Mouse (Mus musculus) MEL (cell line): ENCODE data around the gene Fhl1. TPM values are rescaled to one million over a fixed set of nuclear protein-coding genes. Genes with fewer than 3 reads are reported as not detected.

Experiments used
- DNase-seq: peaks from one replicate; pipeline ENCODE4 v3.0.0; 2011; ENCODE audit warnings: low read depth, low spot score
- H3K27ac ChIP-seq: 2 replicates; pipeline ENCODE4 v1.5.1; 2012; ENCODE audit warnings: low read depth, mild to moderate bottlenecking, control low read depth, low read length, moderate library complexity; ENCODE audit not compliant: control insufficient read depth
- H3K27me3 ChIP-seq, 2 experiments: fragments of 150-350 bp in 1 of 2; sonication (generic) in 1 of 2; 2 replicates each; pipeline ENCODE4 v1.6.1; 2012; ENCODE audit warnings: low read length in 2 of 2, mild to moderate bottlenecking in 2 of 2, improper control_type of control experiment in 1 of 2, moderate library complexity in 1 of 2; ENCODE audit not compliant: insufficient read depth in 2 of 2, control insufficient read depth in 1 of 2
- H3K36me3 ChIP-seq, 2 experiments: 2 replicates each; pipeline ENCODE4 v1.6.1; 2012 to 2014; ENCODE audit warnings: low read length in 2 of 2, improper control_type of control experiment in 1 of 2, inconsistent platforms in 1 of 2, mild to moderate bottlenecking in 1 of 2; ENCODE audit not compliant: insufficient read depth in 2 of 2, control insufficient read depth in 1 of 2
- H3K4me1 ChIP-seq, 2 experiments: fragments of 150-350 bp in 1 of 2; sonication (generic) in 1 of 2; 2 replicates each; pipeline ENCODE4 v1.6.1; 2012; ENCODE audit warnings: low read length in 2 of 2, improper control_type of control experiment in 1 of 2, mild to moderate bottlenecking in 1 of 2; ENCODE audit not compliant: insufficient read depth in 2 of 2, control insufficient read depth in 1 of 2
- H3K4me3 ChIP-seq, 2 experiments: fragments of 150-350 bp in 1 of 2; sonication (generic) in 1 of 2; 2 replicates each; pipeline ENCODE4 v1.5.1; 2012; ENCODE audit warnings: low read depth in 2 of 2, low read length in 2 of 2, mild to moderate bottlenecking in 2 of 2, moderate library complexity in 2 of 2, control low read depth in 1 of 2, improper control_type of control experiment in 1 of 2; ENCODE audit not compliant: control insufficient read depth in 1 of 2, insufficient read depth in 1 of 2
- H3K79me2 ChIP-seq: 2 replicates; pipeline ENCODE4 v1.6.1; 2012; ENCODE audit warnings: mild to moderate bottlenecking, low read length, moderate library complexity; ENCODE audit not compliant: control insufficient read depth, poor library complexity, insufficient read depth
- H3K9ac ChIP-seq: 2 replicates; pipeline ENCODE4 v1.6.1; 2012; ENCODE audit warnings: low read depth, mild to moderate bottlenecking, control low read depth, low read length, moderate library complexity; ENCODE audit not compliant: control insufficient read depth, poor library complexity, severe bottlenecking
- H3K9me3 ChIP-seq: fragments of 150-350 bp; sonication (generic); replicated peaks from 2 replicates; pipeline ENCODE4 v1.6.1; 2012; ENCODE audit warnings: mild to moderate bottlenecking, low read length, improper control_type of control experiment, moderate library complexity; ENCODE audit not compliant: insufficient read depth
- CHD1 ChIP-seq: IDR thresholded peaks from 2 replicates; pipeline ENCODE4 v1.6.1; 2012; ENCODE audit warnings: low read depth, mild to moderate bottlenecking, inconsistent platforms, low read length, improper control_type of control experiment
- E2F4 ChIP-seq: IDR thresholded peaks from 2 replicates; pipeline ENCODE4 v1.6.1; 2011; ENCODE audit warnings: low read depth, low read length, improper control_type of control experiment, borderline replicate concordance
- EP300 ChIP-seq, 2 experiments: IDR thresholded peaks; 2 replicates each; pipeline ENCODE4 v1.6.1; 2011; ENCODE audit warnings: improper control_type of control experiment in 2 of 2, low read length in 2 of 2, low read depth in 1 of 2, mild to moderate bottlenecking in 1 of 2
- GATA1 ChIP-seq: IDR thresholded peaks from 2 replicates; pipeline ENCODE4 v1.6.1; 2011; ENCODE audit warnings: low read depth, low read length, improper control_type of control experiment
- KAT2A ChIP-seq: conservative IDR thresholded peaks from 2 replicates; pipeline ENCODE4 v1.6.1; 2012; ENCODE audit warnings: low read depth, low read length, improper control_type of control experiment, inconsistent platforms
- MAZ ChIP-seq: IDR thresholded peaks from 2 replicates; pipeline ENCODE4 v1.6.1; 2012; ENCODE audit warnings: low read depth, mild to moderate bottlenecking, inconsistent platforms, low read length, improper control_type of control experiment
- POLR2A ChIP-seq, 2 experiments: IDR thresholded peaks; 2 replicates each; pipeline ENCODE4 v1.6.1; 2011 to 2012; ENCODE audit warnings: low read length in 2 of 2, mild to moderate bottlenecking in 2 of 2, control low read depth in 1 of 2, improper control_type of control experiment in 1 of 2, low read depth in 1 of 2, moderate library complexity in 1 of 2; ENCODE audit not compliant: control insufficient read depth in 1 of 2, insufficient read depth in 1 of 2, poor library complexity in 1 of 2
- POLR2AphosphoS2 ChIP-seq: IDR thresholded peaks from 2 replicates; pipeline ENCODE4 v1.6.1; 2011; ENCODE audit warnings: low read length, improper control_type of control experiment
- UBTF ChIP-seq: IDR thresholded peaks from 2 replicates; pipeline ENCODE4 v1.6.1; 2012; ENCODE audit warnings: low read depth, mild to moderate bottlenecking, inconsistent platforms, low read length, improper control_type of control experiment, moderate library complexity, borderline replicate concordance; ENCODE audit not compliant: insufficient read depth
- USF1 ChIP-seq: IDR thresholded peaks from 2 replicates; pipeline ENCODE4 v1.6.1; 2014; ENCODE audit warnings: low read depth, mild to moderate bottlenecking, inconsistent platforms, low read length, improper control_type of control experiment, moderate library complexity
- USF2 ChIP-seq, 2 experiments: IDR thresholded peaks; 2 replicates each; pipeline ENCODE4 v1.6.1; 2011 to 2012; ENCODE audit warnings: improper control_type of control experiment in 2 of 2, low read length in 2 of 2, borderline replicate concordance in 1 of 2, inconsistent platforms in 1 of 2, low read depth in 1 of 2, mild to moderate bottlenecking in 1 of 2; ENCODE audit not compliant: insufficient read depth in 1 of 2
- polyA plus RNA-seq, 2 experiments: library from polyadenylated mRNA; stranded (reverse) in 1 of 2; unstranded in 1 of 2; fragments of >175 nt in 1 of 2; fragments of >200 nt in 1 of 2; gene quantifications; 2 replicates each; pipeline versions ENCODE4 v1.2.1 to v1.2.4; 2012; ENCODE audit warnings: low replicate concordance in 2 of 2, low read depth in 1 of 2; ENCODE audit not compliant: insufficient read length in 2 of 2, insufficient read depth in 1 of 2, missing spikeins in 1 of 2
- total RNA-seq: library from RNA; depleted of rRNA; stranded (reverse); fragments of 300-350 nt; gene quantifications from 2 replicates; pipeline ENCODE4 v1.2.3, GENCODE M21; 2012

The Fhl1 gene
- total and polyA plus RNA-seq, 3 experiments: not detected

- Histone ChIP-seq H3K9ac (no peak overlapping the region), H3K9me3 (no peaks in the 10 kb centered on the region), H3K27me3 (no peaks in the 10 kb centered on the region; a peak in 1 of 4 replicates), H3K79me2 (no peaks in the 10 kb centered on the region), H3K27ac (no peak overlapping the region), H3K36me3 (no peaks in the 10 kb centered on the region), H3K4me3 (no peak overlapping the region), H3K4me1 (no peaks in the 10 kb centered on the region)
- TF ChIP-seq KAT2A: no peak
- no peak for TF ChIP-seq GATA1
- no peak for TF ChIP-seq E2F4
- TF ChIP-seq USF2 (IDR thresholded peaks at IDR 0.05; ENCODE audit: borderline replicate concordance in 1 of 2, insufficient read depth in 1 of 2, low read depth in 1 of 2, low read length in 2 of 2): no peak
- TF ChIP-seq UBTF: no peak
- no peak for TF ChIP-seq CHD1
- DNase-seq: no peak
These were observed 2.8 kb downstream of the Fhl1 start for GRCm38 (mm10) chrX:56734436-56734835.

- no peak for DNase-seq
- H3K27ac ChIP-seq: no peak overlapping the region
- no peak overlapping the region for H3K9ac ChIP-seq
- no peaks in the 10 kb centered on the region for H3K4me1 ChIP-seq
- TF ChIP-seq CHD1: no peak
- no peaks in the 10 kb centered on the region for H3K36me3 ChIP-seq
- no peaks in the 10 kb centered on the region for H3K9me3 ChIP-seq
- H3K79me2 ChIP-seq: no peaks in the 10 kb centered on the region
- no peaks in the 10 kb centered on the region for H3K27me3 ChIP-seq
- no peak overlapping the region for H3K4me3 ChIP-seq
These were observed 4.6 kb downstream of the Fhl1 start for GRCm38 (mm10) chrX:56736226-56736625.

GRCm38 (mm10) chrX:56737848-56738554 lies 6.4 kb downstream of the Fhl1 start:
- no peak overlapping the region for H3K9ac ChIP-seq
- no peaks in the 10 kb centered on the region for H3K4me1 ChIP-seq
- no peaks in the 10 kb centered on the region for H3K27me3 ChIP-seq
- H3K9me3 ChIP-seq: no peaks in the 10 kb centered on the region
- H3K79me2 ChIP-seq: no peaks in the 10 kb centered on the region
- H3K4me3 ChIP-seq: no peak overlapping the region
- no peak for TF ChIP-seq USF1
- DNase-seq: no peak
- H3K27ac ChIP-seq: no peak overlapping the region
- no peaks in the 10 kb centered on the region for H3K36me3 ChIP-seq

- DNase-seq: peak; percentile 55
These were observed 9.8 kb downstream of the Fhl1 start for GRCm38 (mm10) chrX:56741428-56741827.

More at GRCm38 (mm10) chrX:56741428-56741827, 9.8 kb downstream of the Fhl1 start:
- H3K9me3 ChIP-seq: no peaks in the 10 kb centered on the region
- no peaks in the 10 kb centered on the region for H3K27me3 ChIP-seq
- no peaks in the 10 kb centered on the region for H3K36me3 ChIP-seq
- H3K27ac ChIP-seq: no peak overlapping the region
- H3K9ac ChIP-seq: no peak overlapping the region
- TF ChIP-seq USF1 (no peak), POLR2A (IDR thresholded peaks at IDR 0.05; ENCODE audit: control insufficient read depth in 1 of 2, insufficient read depth in 1 of 2, low read depth in 1 of 2, low read length in 2 of 2, poor library complexity in 1 of 2) (no peak), POLR2AphosphoS2 (no peak), MAZ (no peak), USF2 (IDR thresholded peaks at IDR 0.05; ENCODE audit: borderline replicate concordance in 1 of 2, insufficient read depth in 1 of 2, low read depth in 1 of 2, low read length in 2 of 2) (no peak), GATA1 (0 out of 2 replicates have a peak, but pooled peaks have one; percentile 21), EP300 (IDR thresholded peaks at IDR 0.05; ENCODE audit: low read depth in 1 of 2, low read length in 2 of 2) (peak; percentile 42 to 47; a peak in 3 of 4 replicates)
- no peaks in the 10 kb centered on the region for H3K79me2 ChIP-seq
- H3K4me3 ChIP-seq: no peak overlapping the region
- H3K4me1 ChIP-seq: no peaks in the 10 kb centered on the region
